Mouse (Mus musculus) heart, postnatal 14 days (tissue): ENCODE data around the gene Mical2. TPM values are rescaled to one million over a fixed set of nuclear protein-coding genes. Genes with fewer than 3 reads are reported as not detected.

Experiments
- DNase-seq, 2 experiments: peaks; one replicate each; pipeline ENCODE4 v3.0.0; 2021 to 2022
- intact Hi-C: fragments of 180-260 bp; cut with DNase I; formaldehyde crosslinking; loops from one replicate; pipeline ENCODE4 v1.15.1; 2025
- total RNA-seq, 2 experiments: library from RNA; stranded (reverse); gene quantifications; 2 replicates each; pipeline ENCODE4 v1.2.3; 2021

The Mical2 gene
- total RNA-seq, 2 experiments from 2014 or later = 105 to 127 TPM

GRCm38 (mm10) chr7:112271627-112272026 is 46.0 kb downstream of the Mical2 start:
- DNase-seq = no peak
- intact Hi-C loops = no loop called here

DNA sequence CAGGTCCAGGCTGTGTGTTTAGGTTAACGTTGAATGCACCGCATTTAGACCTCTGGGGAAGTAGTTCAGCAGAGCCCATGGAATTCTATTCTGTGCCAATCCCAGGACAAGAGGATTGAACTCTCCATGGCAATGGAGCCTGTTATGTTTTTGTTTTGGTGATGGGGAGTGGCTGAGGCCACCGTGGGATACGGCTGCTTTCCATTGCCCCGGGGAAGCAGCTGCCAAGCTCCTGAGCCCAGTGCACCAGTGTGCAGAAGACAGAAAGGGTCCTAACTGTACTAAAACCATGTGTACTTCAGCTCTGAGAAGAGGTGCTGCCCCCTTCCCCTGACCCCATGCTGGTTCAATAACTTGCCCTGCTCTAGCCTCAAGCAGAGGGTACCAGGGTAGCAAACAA is 47.0 kb downstream of the Mical2 start:
- intact Hi-C loops = no loop called here
- peak in 1 of 2 experiments; percentile 38 for DNase-seq

GRCm38 (mm10) chr7:112273451-112273850 is 47.8 kb downstream of the Mical2 start:
- intact Hi-C loops = no loop called here
- no peak for DNase-seq

DNA sequence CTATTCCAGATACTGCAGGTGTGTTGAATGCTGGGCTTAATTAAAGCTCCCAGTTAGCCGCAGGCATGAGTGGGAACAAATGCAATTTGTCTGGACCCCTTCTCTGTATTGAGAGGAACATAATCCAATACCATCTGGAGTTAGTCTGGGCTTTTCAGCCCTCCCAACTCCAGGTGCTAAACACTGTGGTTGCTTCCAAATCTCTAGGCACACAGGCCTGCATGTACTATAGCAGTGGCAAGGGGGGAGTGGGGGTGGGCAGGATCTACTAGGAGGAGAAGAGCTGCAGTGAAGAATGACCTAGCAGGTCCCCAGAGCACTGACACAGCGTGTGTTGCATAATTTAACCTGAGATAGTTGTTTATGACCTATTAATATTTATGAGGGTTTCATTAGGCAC is 49.0 kb downstream of the Mical2 start:
- intact Hi-C loops = no loop called here
- no peak for DNase-seq

GRCm38 (mm10) chr7:112275093-112275492 is 49.4 kb downstream of the Mical2 start:
- DNase-seq = no peak
- intact Hi-C loops = no loop called here

DNA sequence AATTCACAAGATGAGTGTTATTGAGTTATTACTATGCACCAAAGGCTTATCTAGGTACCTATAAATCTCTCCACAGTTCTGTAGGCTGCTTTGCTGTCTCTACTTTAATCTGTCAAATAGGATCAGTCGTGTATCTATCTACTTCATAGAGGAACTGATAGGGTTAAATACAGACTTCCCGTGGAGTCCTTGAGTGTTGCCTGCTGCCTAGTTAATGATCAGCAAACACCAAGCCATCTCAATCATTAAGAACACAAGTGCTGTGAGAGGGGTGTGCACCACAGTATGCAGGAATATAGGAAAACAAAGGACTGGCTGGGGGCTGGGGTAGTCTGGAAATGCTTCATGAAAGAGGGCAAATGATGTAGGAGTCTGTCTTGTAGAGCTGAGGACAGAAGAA is 50.2 kb downstream of the Mical2 start:
- intact Hi-C loops = no loop called here
- no peak for DNase-seq

DNA sequence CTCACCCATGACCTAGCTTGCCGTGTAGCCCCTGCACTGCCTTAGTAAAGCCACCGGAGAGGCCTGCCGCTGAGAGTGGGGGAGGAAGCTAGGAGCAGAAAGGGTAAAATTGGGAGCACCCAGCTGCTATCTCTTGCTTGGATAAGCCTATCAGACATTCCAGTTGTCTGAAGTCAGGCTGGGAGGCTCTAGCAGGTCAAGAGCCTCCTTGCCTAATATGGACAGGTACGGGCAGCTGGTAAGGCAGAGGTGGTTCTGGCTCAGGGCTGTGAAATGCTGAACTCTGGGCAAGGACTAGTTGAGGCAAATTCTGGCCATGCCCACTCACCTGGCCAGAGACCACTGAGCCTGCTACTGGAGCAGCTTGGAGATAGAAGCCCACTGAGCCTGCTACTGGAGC is 51.2 kb downstream of the Mical2 start:
- intact Hi-C loops = no loop called here
- peak in 1 of 2 experiments; percentile 42 for DNase-seq

GRCm38 (mm10) chr7:112278648-112279047 is 53.0 kb downstream of the Mical2 start:
- no peak for DNase-seq
- intact Hi-C loops = no loop called here

DNA sequence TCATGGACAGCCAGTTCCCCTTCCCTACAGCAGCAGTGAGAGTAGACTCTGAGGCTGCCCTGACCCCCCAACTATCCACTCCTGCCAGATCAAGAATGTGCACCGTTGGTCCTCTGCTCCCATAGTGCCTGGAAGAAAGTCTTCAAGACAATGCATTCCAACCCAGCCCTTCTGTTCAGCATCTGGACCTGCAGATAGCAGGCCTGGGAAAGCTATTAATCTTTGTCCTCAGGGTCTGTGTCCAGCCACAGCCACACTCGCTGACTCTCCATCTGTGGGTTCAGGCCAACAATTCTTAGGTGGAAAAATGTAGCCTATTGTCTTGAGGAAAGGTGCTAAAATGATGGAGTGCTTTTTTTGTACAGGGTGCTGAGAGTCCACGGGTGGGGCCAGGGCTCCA is 54.8 kb downstream of the Mical2 start:
- intact Hi-C loops = no loop called here
- DNase-seq = peak; percentile 45 to 52

- intact Hi-C loops = no loop called here
- no peak for DNase-seq
These were observed 58.1 kb downstream of the Mical2 start for GRCm38 (mm10) chr7:112283606-112284310.

- intact Hi-C loops = no loop called here
- no peak for DNase-seq
These were observed 59.9 kb downstream of the Mical2 start for GRCm38 (mm10) chr7:112285573-112285972.

DNA sequence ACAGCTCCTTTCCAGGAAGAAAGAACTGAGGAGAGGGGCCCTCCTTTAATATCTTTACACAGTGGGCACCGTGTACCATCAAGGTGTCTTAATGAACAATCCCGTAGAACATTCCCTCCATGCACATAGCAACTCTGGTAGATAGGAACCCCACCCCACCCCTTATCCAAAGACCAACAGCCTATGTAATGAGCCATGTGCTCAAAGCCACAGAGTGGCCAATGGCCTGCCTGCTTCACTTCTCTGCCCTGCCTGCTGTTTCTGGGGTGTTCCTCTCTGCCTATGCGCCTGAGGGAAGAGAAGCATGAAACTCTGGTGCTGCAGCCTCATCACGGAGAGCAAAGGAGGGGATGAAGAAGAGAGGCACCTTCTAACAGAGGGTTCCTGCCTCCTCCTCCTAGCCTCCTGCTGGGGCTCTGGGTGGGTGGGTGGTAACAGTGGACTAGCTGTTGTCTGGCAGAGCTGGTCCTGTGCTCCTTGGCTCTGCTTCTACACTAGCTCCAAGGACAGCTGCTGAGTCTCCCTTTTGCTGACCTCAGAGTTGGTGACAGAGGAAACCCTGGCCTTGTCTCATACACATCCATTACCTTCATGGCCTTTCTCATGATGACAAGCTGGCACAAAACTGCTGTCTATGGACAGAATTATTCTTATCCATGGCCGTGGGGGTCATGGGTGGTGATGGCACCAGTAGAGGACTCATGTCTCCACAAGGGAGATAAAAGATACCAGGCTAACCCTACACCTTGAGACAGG is 62.9 kb downstream of the Mical2 start:
- no peak for DNase-seq
- intact Hi-C loops = no loop called here

- DNase-seq = peak in 1 of 2 experiments; percentile 59
- intact Hi-C loops = no loop called here
These were observed 63.9 kb downstream of the Mical2 start for GRCm38 (mm10) chr7:112289514-112289913.

GRCm38 (mm10) chr7:112289990-112290389 is 64.3 kb downstream of the Mical2 start:
- intact Hi-C loops = no loop called here
- DNase-seq = peak; percentile 56 to 66

- no peak for DNase-seq
- intact Hi-C loops = no loop called here
These were observed 67.9 kb downstream of the Mical2 start for GRCm38 (mm10) chr7:112293456-112294104.

GRCm38 (mm10) chr7:112295426-112296221 is 70.0 kb downstream of the Mical2 start:
- intact Hi-C loops = no loop called here
- peak in 1 of 2 experiments; percentile 28 for DNase-seq

DNA sequence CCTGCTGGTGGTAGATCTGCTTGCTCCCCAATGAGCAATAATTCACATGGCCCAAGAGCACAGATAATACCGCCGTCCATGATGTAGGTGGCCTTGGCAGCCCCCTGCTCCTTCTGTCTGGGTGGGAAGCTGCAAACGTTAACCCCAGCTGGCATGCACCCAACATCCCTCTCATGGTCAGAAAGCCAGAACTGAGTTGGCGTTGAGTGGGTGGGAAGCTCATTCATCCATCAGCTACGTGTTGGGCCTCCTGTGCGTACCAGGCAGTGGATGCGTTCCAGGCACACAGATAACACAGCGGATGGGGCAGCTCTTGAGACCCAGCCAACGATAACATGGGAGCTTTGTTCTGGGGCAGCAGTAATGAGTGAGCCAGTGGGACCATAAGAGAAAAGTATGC is 72.4 kb downstream of the Mical2 start:
- DNase-seq = peak; percentile 63 to 66
- intact Hi-C loops = no loop called here

- intact Hi-C loops = no loop called here
- DNase-seq = peak in 1 of 2 experiments; percentile 62
These were observed 73.3 kb downstream of the Mical2 start for GRCm38 (mm10) chr7:112298871-112299422.

GRCm38 (mm10) chr7:112299521-112300096 is 74.0 kb downstream of the Mical2 start:
- peak; percentile 60 to 66 for DNase-seq
- intact Hi-C loops = no loop called here

GRCm38 (mm10) chr7:112300141-112300540 is 74.5 kb downstream of the Mical2 start:
- DNase-seq = no peak
- intact Hi-C loops = no loop called here
